Mouse (Mus musculus) G1E (cell line): ENCODE results near the gene Olfr412.

ENCODE experiments used
- CTCF ChIP-seq: IDR thresholded peaks from 2 replicates; pipeline ENCODE4 v1.5.1; 2012; ENCODE audit warnings: low read depth, low read length, inconsistent platforms, mixed read lengths
- TAL1 ChIP-seq: conservative IDR thresholded peaks from 2 replicates; pipeline ENCODE4 v1.6.1; 2012; ENCODE audit warnings: low read depth, low read length, inconsistent platforms, mixed read lengths

DNA sequence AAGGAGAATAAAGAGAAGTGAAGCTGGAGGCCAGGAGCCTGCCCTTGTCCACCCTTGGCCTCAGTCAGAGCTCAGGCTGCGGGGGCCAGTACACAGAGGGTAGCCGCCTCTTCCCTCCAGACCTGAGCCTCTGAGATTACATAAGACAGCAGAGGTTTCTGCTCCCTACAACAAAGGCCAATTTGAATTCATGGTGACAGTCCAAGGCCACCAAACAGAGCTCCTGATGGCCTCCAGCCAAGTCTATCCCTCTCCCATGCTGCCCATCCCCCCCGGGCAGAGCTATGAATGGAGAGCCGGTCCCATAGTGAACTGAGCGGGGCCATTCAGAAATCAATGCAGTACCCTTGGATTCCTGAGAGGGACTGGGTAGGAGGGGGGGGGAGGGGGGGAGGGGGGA is 31.6 kb downstream of the Olfr412 start:
- TF ChIP-seq TAL1 (no peak), CTCF (no peak)
